Mouse (Mus musculus) heart, postnatal 0 days (tissue): ENCODE data around the gene Terb1.

Experiments
- CTCF ChIP-seq: IDR thresholded peaks from 2 replicates; pipeline ENCODE4 v1.5.1; 2016; ENCODE audit warnings: antibody characterized with exemption, control low read depth, low read depth
- EP300 ChIP-seq: IDR thresholded peaks from 2 replicates; pipeline ENCODE4 v1.6.1; 2016; ENCODE audit warnings: antibody characterized with exemption, low read depth

DNA sequence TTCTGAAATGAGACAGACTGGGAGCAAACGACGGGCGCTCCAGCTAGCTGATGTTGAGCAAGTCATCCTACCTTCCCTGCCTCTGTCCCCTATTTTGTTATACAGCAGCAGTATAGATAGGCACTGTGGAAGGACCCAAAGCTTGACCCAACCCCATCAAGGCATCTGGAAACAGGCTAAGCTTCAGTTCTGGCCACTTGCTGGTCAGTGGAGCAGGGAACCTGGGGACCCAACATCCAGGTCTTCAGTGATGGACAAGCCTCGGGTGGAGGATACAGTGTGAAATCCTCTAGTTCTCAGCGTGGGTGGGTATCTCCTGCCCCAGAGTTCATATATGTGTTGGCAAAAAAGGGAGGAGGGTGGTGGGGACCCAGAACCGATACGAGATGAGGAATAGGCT lies 30.5 kb upstream of the Terb1 start:
- TF ChIP-seq CTCF = no peak
- no peak for TF ChIP-seq EP300
